Mouse (Mus musculus): ENCODE measurements at regions not wholly inside any gene's neighbourhood (a gene's known extent, or its start where the extent isn't known, plus 50 kb on each side); places are given as distances from the start of the nearest gene placed in this dataset.

- dilution Hi-C loops (cut with MboI; ENCODE audit: extremely low pct_ligation_motif_present, extremely low pct_unique_long_range_greater_than_20kb, low sequenced_read_pairs): no loop called here
- H3K9ac ChIP-seq (ENCODE audit: insufficient read depth, low read depth): no peak overlapping the region
These were observed 863.1 kb downstream of the Slitrk6 start for GRCm38 (mm10) chr14:109891896-109892165.

GRCm38 (mm10) chr14:109891151-109891895 is 863.6 kb downstream of the Slitrk6 start:
- no peaks in the 10 kb centered on the region for H3K36me3 ChIP-seq (replicated peaks in 1 of 2; ENCODE audit: control insufficient read depth in 1 of 2, insufficient read depth in 1 of 2, low read length in 1 of 2)
- no peaks in the 10 kb centered on the region for H3K27me3 ChIP-seq (replicated peaks)
- no peak overlapping the region for H3K27ac ChIP-seq (ENCODE audit: insufficient read depth, low read depth)
- H3K9me3 ChIP-seq (replicated peaks; ENCODE audit: low read length): peaks cover 20% of the 10 kb centered on the region
- dilution Hi-C loops (cut with MboI; ENCODE audit: extremely low pct_ligation_motif_present, extremely low pct_unique_long_range_greater_than_20kb, low sequenced_read_pairs): no loop called here
- in situ Hi-C loops (cut with MboI; ENCODE audit: low pct_ligation_motif_present, low pct_unique_long_range_greater_than_20kb, low sequenced_read_pairs): loop anchor here (25.0 kb wide), 1 partner anchor 871 kb away; the partner anchor contains the start of gene Slitrk6
- H3K9ac ChIP-seq (ENCODE audit: insufficient read depth, low read depth): no peak overlapping the region
- H3K4me3 ChIP-seq (replicated peaks in 1 of 3; ENCODE audit: low read depth in 2 of 3, low read length in 2 of 3, poor library complexity in 1 of 3): no peak overlapping the region
- H3K79me2 ChIP-seq (replicated peaks; ENCODE audit: control insufficient read depth, extremely low read depth, insufficient read depth, poor library complexity, severe bottlenecking): no peaks in the 10 kb centered on the region
- H3K4me1 ChIP-seq (ENCODE audit: control insufficient read depth in 1 of 2, insufficient read depth in 2 of 2): no peaks in the 10 kb centered on the region
- DNase-seq (ENCODE audit: extremely low read depth): no peak
- no peak overlapping the region for H3K4me2 ChIP-seq (ENCODE audit: insufficient read depth, low read depth, poor library complexity, severe bottlenecking)
- TF ChIP-seq PAX5 (IDR thresholded peaks at IDR 0.05; ENCODE audit: low read length) (no peak), SMC3 (IDR thresholded peaks at IDR 0.05; ENCODE audit: low read depth, low read length) (no peak), ZNF384 (IDR thresholded peaks at IDR 0.05; ENCODE audit: low read depth, low read length) (no peak), SIN3A (IDR thresholded peaks at IDR 0.05; ENCODE audit: low read length) (no peak), CHD1 (IDR thresholded peaks at IDR 0.05; ENCODE audit: low read depth, low read length) (no peak), POLR2AphosphoS2 (IDR thresholded peaks at IDR 0.05; ENCODE audit: low read depth, low read length) (no peak), BHLHE40 (IDR thresholded peaks at IDR 0.05; ENCODE audit: low read depth, low read length) (no peak), JUND (conservative IDR thresholded peaks at IDR 0.05; ENCODE audit: low read depth, low read length) (no peak), USF1 (IDR thresholded peaks at IDR 0.05; ENCODE audit: low read depth, low read length) (no peak), ZMIZ1 (IDR thresholded peaks at IDR 0.05; ENCODE audit: low read depth, low read length) (no peak), IRF4 (IDR thresholded peaks at IDR 0.05; ENCODE audit: low read depth, low read length) (no peak), NRF1 (IDR thresholded peaks at IDR 0.05; ENCODE audit: low read depth, low read length) (no peak), CTCF (conservative IDR thresholded peaks at IDR 0.05 in 1 of 2, IDR thresholded peaks at IDR 0.05 in 1 of 2; ENCODE audit: low read depth in 2 of 2, low read length in 2 of 2) (no peak), RCOR1 (conservative IDR thresholded peaks at IDR 0.05; ENCODE audit: low read depth, low read length) (no peak), NELFE (IDR thresholded peaks at IDR 0.05; ENCODE audit: low read depth, low read length) (no peak), CHD2 (IDR thresholded peaks at IDR 0.05; ENCODE audit: low read length) (no peak), E2F4 (IDR thresholded peaks at IDR 0.05; ENCODE audit: insufficient replicate concordance, low read depth, low read length) (no peak)

More at GRCm38 (mm10) chr14:109891896-109892165, 863.1 kb downstream of the Slitrk6 start:
- no peak overlapping the region for H3K4me3 ChIP-seq (replicated peaks in 1 of 3; ENCODE audit: low read depth in 2 of 3, low read length in 2 of 3, poor library complexity in 1 of 3)
- no peak overlapping the region for H3K4me2 ChIP-seq (ENCODE audit: insufficient read depth, low read depth, poor library complexity, severe bottlenecking)
- H3K4me1 ChIP-seq (ENCODE audit: control insufficient read depth in 1 of 2, insufficient read depth in 2 of 2): no peaks in the 10 kb centered on the region
- in situ Hi-C loops (cut with MboI; ENCODE audit: low pct_ligation_motif_present, low pct_unique_long_range_greater_than_20kb, low sequenced_read_pairs): loop anchor here (25.0 kb wide), 1 partner anchor 870 kb away; the partner anchor contains the start of gene Slitrk6
- no peaks in the 10 kb centered on the region for H3K79me2 ChIP-seq (replicated peaks; ENCODE audit: control insufficient read depth, extremely low read depth, insufficient read depth, poor library complexity, severe bottlenecking)
- H3K36me3 ChIP-seq (replicated peaks in 1 of 2; ENCODE audit: control insufficient read depth in 1 of 2, insufficient read depth in 1 of 2, low read length in 1 of 2): no peaks in the 10 kb centered on the region
- no peak for TF ChIP-seq SMC3 (IDR thresholded peaks at IDR 0.05; ENCODE audit: low read depth, low read length)
- no peak for TF ChIP-seq IRF4 (IDR thresholded peaks at IDR 0.05; ENCODE audit: low read depth, low read length)
- TF ChIP-seq NELFE (IDR thresholded peaks at IDR 0.05; ENCODE audit: low read depth, low read length): no peak
- no peak for TF ChIP-seq ZMIZ1 (IDR thresholded peaks at IDR 0.05; ENCODE audit: low read depth, low read length)
- no peak for TF ChIP-seq ELF1 (IDR thresholded peaks at IDR 0.05; ENCODE audit: low read depth, low read length)
- no peak overlapping the region for H3K27ac ChIP-seq (ENCODE audit: insufficient read depth, low read depth)
- H3K9me3 ChIP-seq (replicated peaks; ENCODE audit: low read length): peaks cover 22% of the 10 kb centered on the region
- no peaks in the 10 kb centered on the region for H3K27me3 ChIP-seq (replicated peaks)
- DNase-seq (ENCODE audit: extremely low read depth): no peak

Data from CH12.LX (cell line).